Mouse (Mus musculus) small intestine, adult 2 months (tissue): Measurements from ENCODE around the gene Cep295nl. TPM values are rescaled to one million over a fixed set of nuclear protein-coding genes. Genes with fewer than 3 reads are reported as not detected.

ENCODE experiments used
- H3K27ac ChIP-seq: fragments of 200-500 bp; 2 replicates; pipeline ENCODE4 v1.5.1; 2012; ENCODE audit warnings: low read depth, low read length, control low read depth, inconsistent platforms; ENCODE audit not compliant: insufficient read depth
- H3K27me3 ChIP-seq: fragments of 200-500 bp; 2 replicates; pipeline ENCODE4 v1.6.1; 2012; ENCODE audit warnings: mild to moderate bottlenecking, moderate library complexity, low read length, inconsistent platforms; ENCODE audit not compliant: control insufficient read depth, insufficient read depth
- H3K36me3 ChIP-seq: fragments of 200-500 bp; 2 replicates; pipeline ENCODE4 v1.6.1; 2012; ENCODE audit warnings: mild to moderate bottlenecking, low read length, control low read depth, inconsistent platforms; ENCODE audit not compliant: control insufficient read depth, insufficient read depth
- H3K4me1 ChIP-seq: fragments of 200-500 bp; 2 replicates; pipeline ENCODE4 v1.6.1; 2012; ENCODE audit warnings: low read length, inconsistent platforms, mixed read lengths; ENCODE audit not compliant: control insufficient read depth, insufficient read depth, insufficient read length
- H3K4me3 ChIP-seq: fragments of 200-500 bp; 2 replicates; pipeline ENCODE4 v1.5.1; 2012; ENCODE audit warnings: low read depth, mild to moderate bottlenecking, control low read depth, inconsistent platforms, low read length, moderate library complexity
- CTCF ChIP-seq: fragments of 200-500 bp; IDR thresholded peaks from 2 replicates; pipeline ENCODE4 v1.5.1; 2012; ENCODE audit warnings: low read depth, mild to moderate bottlenecking, control low read depth, inconsistent platforms, low read length, moderate library complexity, mixed read lengths; ENCODE audit not compliant: insufficient replicate concordance, insufficient read length; ENCODE audit errors: extremely low read depth
- POLR2A ChIP-seq: fragments of 200-500 bp; IDR thresholded peaks from 2 replicates; pipeline ENCODE4 v1.6.1; 2012; ENCODE audit warnings: low read depth, mild to moderate bottlenecking, control low read depth, inconsistent platforms, low read length, moderate library complexity
- WGBS: fragments of 180-500 bp; shearing (Covaris S2); methylation state at CpG from one replicate; pipeline ENCODE4 v1.1.7; 2018; 5-methylcytosine and 5-hydroxymethylcytosine counted together
- polyA plus RNA-seq: library from polyadenylated mRNA; depleted of rRNA; stranded (reverse); fragments of >200 nt; gene quantifications from 2 replicates; pipeline ENCODE4 v1.2.3, GENCODE M21; 2012

Cep295nl gene
- polyA plus RNA-seq, 1 experiment, result not detected

DNA sequence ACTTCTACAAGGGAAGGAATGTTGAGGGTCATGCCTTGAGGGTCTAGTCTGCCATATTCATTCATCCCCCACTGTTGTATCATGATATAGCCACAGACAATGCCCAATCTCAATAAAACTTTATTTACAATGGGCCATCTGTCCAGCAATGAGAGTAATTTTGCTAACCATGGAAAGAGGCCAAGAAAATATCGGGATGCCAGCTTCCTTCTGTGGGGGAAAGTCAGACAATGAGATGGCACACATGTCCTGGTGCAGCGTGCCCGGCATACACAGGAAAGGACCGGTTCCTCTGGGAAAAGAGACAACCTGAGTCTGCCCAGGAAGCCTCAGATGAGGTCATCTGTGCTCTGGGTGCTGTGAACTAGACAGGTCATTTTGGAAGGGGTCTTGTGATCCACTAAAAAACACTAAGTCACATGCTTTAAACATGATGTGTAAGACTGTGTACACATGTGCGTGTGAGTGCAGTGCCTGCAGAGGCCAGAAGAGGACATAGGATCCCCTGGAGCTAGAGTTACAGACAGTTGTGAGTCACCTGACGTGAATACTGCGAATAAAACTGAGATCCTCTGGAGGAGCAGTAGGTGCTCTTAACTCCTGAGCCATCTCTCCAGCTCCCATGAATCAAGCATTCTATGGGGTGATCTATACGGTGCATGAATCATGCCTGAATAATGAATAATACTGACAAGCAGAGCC is 4.2 kb upstream of the Cep295nl start:
- no peak for TF ChIP-seq POLR2A
- TF ChIP-seq CTCF, result no peak
- H3K36me3 ChIP-seq, result no peaks in the 10 kb centered on the region
- WGBS, result 81% methylated on average over 8 of the region's 8 CpGs
- no peak overlapping the region for H3K27ac ChIP-seq
- H3K4me3 ChIP-seq, result no peak overlapping the region
- no peaks in the 10 kb centered on the region for H3K27me3 ChIP-seq
- peaks cover 6% of the 10 kb centered on the region; the same call in 1 of the 2 replicates for H3K4me1 ChIP-seq

DNA sequence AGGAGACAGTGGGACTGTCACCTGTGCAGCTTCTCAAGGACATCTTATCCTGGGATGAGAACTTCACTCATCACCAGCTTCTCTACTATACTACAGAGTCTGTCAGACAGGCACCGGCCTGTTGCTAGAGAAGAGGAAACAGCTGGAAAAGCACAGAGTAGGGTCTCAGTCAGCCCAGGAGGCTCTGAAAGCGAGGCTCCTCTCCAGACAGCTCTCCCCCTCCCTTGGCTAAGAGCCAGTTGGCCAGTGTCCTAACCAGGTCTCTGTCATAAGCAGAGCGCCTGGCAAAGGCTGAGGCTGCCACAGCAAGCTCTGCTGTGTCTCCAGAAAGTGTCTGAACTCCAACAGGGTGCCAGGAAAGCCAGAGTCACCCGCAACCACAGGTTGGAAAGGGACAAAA is 3.4 kb upstream of the Cep295nl start:
- TF ChIP-seq POLR2A (no peak), CTCF (no peak)
- Histone ChIP-seq H3K4me1 (peaks cover 6% of the 10 kb centered on the region; the same call in 1 of the 2 replicates), H3K4me3 (no peak overlapping the region), H3K36me3 (no peaks in the 10 kb centered on the region), H3K27ac (no peak overlapping the region), H3K27me3 (no peaks in the 10 kb centered on the region)
- 63% methylated on average over 4 of the region's 4 CpGs for WGBS

DNA sequence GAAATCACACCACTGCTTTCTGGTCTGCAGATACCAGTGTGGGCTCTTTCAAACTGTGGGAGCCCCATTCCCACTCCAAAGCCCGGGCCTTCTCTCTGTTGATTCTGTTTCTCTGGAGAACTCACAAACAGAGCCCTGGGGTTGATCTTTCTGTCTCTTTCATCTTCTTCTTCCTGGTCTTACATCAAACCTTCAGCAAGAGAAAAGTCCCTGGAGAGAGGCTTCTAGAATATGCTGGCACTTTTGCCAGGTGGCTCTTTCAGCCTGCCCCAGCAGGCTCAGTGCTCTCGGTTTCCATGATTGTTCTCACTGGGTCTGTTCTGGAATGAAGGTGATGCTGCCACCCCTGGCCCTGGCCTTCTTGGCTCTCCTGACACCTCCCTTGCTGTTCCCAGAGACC is 1.3 kb upstream of the Cep295nl start:
- peaks cover 2% of the 10 kb centered on the region; the same call in 1 of the 2 replicates for H3K4me1 ChIP-seq
- H3K4me3 ChIP-seq, result no peak overlapping the region
- H3K36me3 ChIP-seq, result no peaks in the 10 kb centered on the region
- H3K27ac ChIP-seq, result no peak overlapping the region
- TF ChIP-seq POLR2A, result no peak
- TF ChIP-seq CTCF, result no peak
- no peaks in the 10 kb centered on the region for H3K27me3 ChIP-seq
- WGBS, result 72% methylated on average over 2 of the region's 2 CpGs

DNA sequence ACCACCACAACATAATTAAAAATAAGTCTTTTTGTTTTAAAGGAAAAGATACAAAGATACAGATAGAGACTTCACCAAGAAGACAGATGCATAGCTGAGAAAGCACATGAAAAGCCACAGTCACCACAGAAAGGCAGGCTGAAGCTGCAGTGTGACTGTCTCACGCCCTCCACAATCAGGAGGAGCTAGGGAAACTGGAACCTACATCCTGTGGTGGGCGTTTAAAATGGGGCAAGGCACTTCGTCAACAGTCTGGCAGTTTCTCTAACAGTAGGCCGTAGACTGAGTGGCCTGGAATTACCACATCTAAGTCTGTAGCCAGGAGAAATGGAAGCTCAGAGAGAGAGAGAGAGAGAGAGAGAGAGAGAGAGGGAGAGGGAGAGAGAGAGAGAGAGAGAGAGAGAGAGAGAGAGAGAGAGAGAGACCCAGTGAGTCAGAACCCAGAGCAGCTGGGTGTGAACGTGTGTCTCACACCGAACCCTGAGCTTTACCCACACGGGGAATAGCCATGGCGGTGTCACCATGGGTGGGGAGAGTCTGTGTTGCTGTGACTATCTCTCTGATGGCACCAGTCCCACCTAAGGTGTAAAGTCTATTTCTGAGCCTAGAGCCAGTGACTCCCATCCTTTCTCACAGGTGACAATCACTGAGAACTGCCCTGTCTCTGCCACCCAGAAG is 4.7 kb downstream of the Cep295nl start:
- Histone ChIP-seq H3K4me1 (no peaks in the 10 kb centered on the region), H3K4me3 (no peak overlapping the region), H3K27me3 (no peaks in the 10 kb centered on the region), H3K27ac (no peak overlapping the region), H3K36me3 (no peaks in the 10 kb centered on the region)
- WGBS, result 40% methylated on average over 8 of the region's 8 CpGs
- TF ChIP-seq CTCF, result no peak
- no peak for TF ChIP-seq POLR2A

DNA sequence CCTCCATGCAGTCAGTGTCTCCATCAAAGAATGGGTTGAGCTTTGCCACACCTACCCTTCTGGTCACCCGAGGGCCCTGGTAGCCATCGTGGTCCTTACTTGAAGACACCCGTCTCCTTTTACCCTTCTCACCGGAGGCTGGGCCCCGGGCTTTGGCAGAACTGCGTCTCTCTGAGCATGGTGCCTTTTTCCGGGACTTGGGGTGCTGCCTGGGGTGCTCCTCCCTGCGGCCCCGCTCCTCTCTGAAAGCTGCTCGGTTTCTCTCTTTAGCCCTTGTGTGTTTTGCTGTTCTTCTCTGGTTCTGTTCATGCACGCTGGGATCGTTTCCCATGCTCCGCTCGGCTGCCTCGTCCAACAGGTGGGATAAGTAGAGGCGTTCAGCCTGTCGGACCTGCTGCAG is 8.9 kb downstream of the Cep295nl start:
- Histone ChIP-seq H3K27me3 (no peaks in the 10 kb centered on the region), H3K4me1 (no peaks in the 10 kb centered on the region), H3K4me3 (no peak overlapping the region), H3K27ac (no peak overlapping the region), H3K36me3 (no peaks in the 10 kb centered on the region)
- no peak for TF ChIP-seq CTCF
- 85% methylated on average over 17 of the region's 17 CpGs for WGBS

DNA sequence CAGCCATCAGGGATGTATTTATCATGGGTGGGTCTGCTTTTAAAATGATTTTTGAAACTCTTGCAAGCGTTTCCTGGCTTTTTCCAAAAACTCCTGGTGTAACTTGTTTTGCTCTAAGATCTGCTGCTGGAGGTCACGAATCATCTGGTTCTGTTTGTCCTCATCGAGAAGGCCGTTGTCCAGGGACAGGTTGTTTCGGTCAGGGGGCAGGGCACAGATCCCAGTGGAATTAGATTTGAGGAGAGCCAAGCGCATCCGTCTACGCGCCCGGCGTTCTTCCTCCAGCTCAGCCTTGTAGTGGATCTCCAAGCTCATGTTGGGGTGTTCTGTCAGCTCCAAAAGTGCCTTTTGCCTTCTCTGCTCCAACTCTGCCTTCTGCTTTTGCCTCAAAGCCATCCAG is 9.9 kb downstream of the Cep295nl start:
- TF ChIP-seq CTCF, result no peak
- no peak for TF ChIP-seq POLR2A
- no peaks in the 10 kb centered on the region for H3K4me1 ChIP-seq
- H3K27me3 ChIP-seq, result no peaks in the 10 kb centered on the region
- WGBS, result 81% methylated on average over 11 of the region's 11 CpGs
- no peak overlapping the region for H3K4me3 ChIP-seq
- no peaks in the 10 kb centered on the region for H3K36me3 ChIP-seq
- no peak overlapping the region for H3K27ac ChIP-seq

DNA sequence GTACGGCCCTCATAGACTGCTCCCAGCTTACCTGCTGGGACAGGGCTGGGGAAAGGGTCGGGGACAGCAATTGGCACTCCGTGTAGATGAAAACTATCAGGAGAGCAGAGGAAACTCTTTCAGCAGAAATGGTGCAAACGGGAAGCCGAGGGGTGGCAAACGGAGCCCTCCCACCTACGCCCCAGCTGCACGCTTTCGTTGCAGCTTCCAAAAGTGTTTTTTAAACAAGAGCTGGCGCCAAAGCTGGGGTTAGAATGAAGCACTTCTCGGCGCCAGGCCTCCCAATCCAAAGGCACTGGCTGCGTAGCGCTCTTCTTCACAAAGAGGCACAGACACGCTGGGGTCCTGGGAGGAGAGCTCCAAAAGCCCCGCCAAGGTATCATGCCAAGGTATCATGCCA is 11.5 kb downstream of the Cep295nl start:
- TF ChIP-seq CTCF (no peak), POLR2A (no peak)
- peaks cover 3% of the 10 kb centered on the region; the same call in 1 of the 2 replicates for H3K4me1 ChIP-seq
- no peak overlapping the region for H3K27ac ChIP-seq
- no peaks in the 10 kb centered on the region for H3K27me3 ChIP-seq
- no peak overlapping the region for H3K4me3 ChIP-seq
- 92% methylated on average over 16 of the region's 16 CpGs for WGBS
- no peaks in the 10 kb centered on the region for H3K36me3 ChIP-seq
